Mouse (Mus musculus) small intestine, adult 2 months (tissue): ENCODE data around the gene Slc25a31. TPM values are rescaled to one million over a fixed set of nuclear protein-coding genes. Genes with fewer than 3 reads are reported as not detected.

Source experiments
- H3K27ac ChIP-seq: fragments of 200-500 bp; 2 replicates; pipeline ENCODE4 v1.5.1; 2012; ENCODE audit warnings: low read depth, low read length, control low read depth, inconsistent platforms; ENCODE audit not compliant: insufficient read depth
- H3K27me3 ChIP-seq: fragments of 200-500 bp; 2 replicates; pipeline ENCODE4 v1.6.1; 2012; ENCODE audit warnings: mild to moderate bottlenecking, moderate library complexity, low read length, inconsistent platforms; ENCODE audit not compliant: control insufficient read depth, insufficient read depth
- H3K36me3 ChIP-seq: fragments of 200-500 bp; 2 replicates; pipeline ENCODE4 v1.6.1; 2012; ENCODE audit warnings: mild to moderate bottlenecking, low read length, control low read depth, inconsistent platforms; ENCODE audit not compliant: control insufficient read depth, insufficient read depth
- H3K4me1 ChIP-seq: fragments of 200-500 bp; 2 replicates; pipeline ENCODE4 v1.6.1; 2012; ENCODE audit warnings: low read length, inconsistent platforms, mixed read lengths; ENCODE audit not compliant: control insufficient read depth, insufficient read depth, insufficient read length
- H3K4me3 ChIP-seq: fragments of 200-500 bp; 2 replicates; pipeline ENCODE4 v1.5.1; 2012; ENCODE audit warnings: low read depth, mild to moderate bottlenecking, control low read depth, inconsistent platforms, low read length, moderate library complexity
- CTCF ChIP-seq: fragments of 200-500 bp; IDR thresholded peaks from 2 replicates; pipeline ENCODE4 v1.5.1; 2012; ENCODE audit warnings: low read depth, mild to moderate bottlenecking, control low read depth, inconsistent platforms, low read length, moderate library complexity, mixed read lengths; ENCODE audit not compliant: insufficient replicate concordance, insufficient read length; ENCODE audit errors: extremely low read depth
- POLR2A ChIP-seq: fragments of 200-500 bp; IDR thresholded peaks from 2 replicates; pipeline ENCODE4 v1.6.1; 2012; ENCODE audit warnings: low read depth, mild to moderate bottlenecking, control low read depth, inconsistent platforms, low read length, moderate library complexity
- WGBS: fragments of 180-500 bp; shearing (Covaris S2); methylation state at CpG from one replicate; pipeline ENCODE4 v1.1.7; 2018; 5-methylcytosine and 5-hydroxymethylcytosine counted together
- polyA plus RNA-seq: library from polyadenylated mRNA; depleted of rRNA; stranded (reverse); fragments of >200 nt; gene quantifications from 2 replicates; pipeline ENCODE4 v1.2.3, GENCODE M21; 2012

The Slc25a31 gene
- polyA plus RNA-seq, 1 experiment, result not detected

- Histone ChIP-seq H3K4me3 (no peak overlapping the region), H3K36me3 (no peaks in the 10 kb centered on the region), H3K27me3 (no peaks in the 10 kb centered on the region), H3K4me1 (no peaks in the 10 kb centered on the region), H3K27ac (no peak overlapping the region)
- no peak for TF ChIP-seq POLR2A
- no peak for TF ChIP-seq CTCF
- 76% methylated on average over 8 of the region's 8 CpGs for WGBS
Observed at GRCm38 (mm10) chr3:40674873-40675405, 33.7 kb upstream of the Slc25a31 start.

- Histone ChIP-seq H3K36me3 (no peaks in the 10 kb centered on the region), H3K27ac (no peak overlapping the region), H3K4me1 (no peaks in the 10 kb centered on the region), H3K27me3 (no peaks in the 10 kb centered on the region), H3K4me3 (no peak overlapping the region)
- TF ChIP-seq POLR2A (no peak), CTCF (no peak)
- WGBS, result 93% methylated on average over 1 of the region's 1 CpGs
Observed at GRCm38 (mm10) chr3:40678856-40679255, 29.8 kb upstream of the Slc25a31 start.

- WGBS, result 72% methylated on average over 11 of the region's 11 CpGs
Observed at GRCm38 (mm10) chr3:40682404-40682803, 26.3 kb upstream of the Slc25a31 start.

GRCm38 (mm10) chr3:40683171-40683570 is 25.5 kb upstream of the Slc25a31 start:
- Histone ChIP-seq H3K36me3 (no peaks in the 10 kb centered on the region), H3K27ac (no peak overlapping the region), H3K4me3 (no peak overlapping the region), H3K4me1 (no peaks in the 10 kb centered on the region), H3K27me3 (no peaks in the 10 kb centered on the region)
- TF ChIP-seq POLR2A (no peak), CTCF (no peak)
- WGBS, result 92% methylated on average over 18 of the region's 18 CpGs

More at GRCm38 (mm10) chr3:40682404-40682803, 26.3 kb upstream of the Slc25a31 start:
- TF ChIP-seq CTCF (no peak), POLR2A (no peak)
- Histone ChIP-seq H3K4me1 (no peaks in the 10 kb centered on the region), H3K36me3 (no peaks in the 10 kb centered on the region), H3K27ac (no peak overlapping the region), H3K27me3 (no peaks in the 10 kb centered on the region), H3K4me3 (no peak overlapping the region)

GRCm38 (mm10) chr3:40685855-40686515 is 22.7 kb upstream of the Slc25a31 start:
- H3K36me3 ChIP-seq, result no peaks in the 10 kb centered on the region
- 17% methylated on average over 3 of the region's 3 CpGs for WGBS
- no peaks in the 10 kb centered on the region for H3K4me1 ChIP-seq
- no peak for TF ChIP-seq POLR2A
- TF ChIP-seq CTCF, result no peak
- H3K27ac ChIP-seq, result no peak overlapping the region
- no peaks in the 10 kb centered on the region for H3K27me3 ChIP-seq
- no peak overlapping the region for H3K4me3 ChIP-seq

DNA sequence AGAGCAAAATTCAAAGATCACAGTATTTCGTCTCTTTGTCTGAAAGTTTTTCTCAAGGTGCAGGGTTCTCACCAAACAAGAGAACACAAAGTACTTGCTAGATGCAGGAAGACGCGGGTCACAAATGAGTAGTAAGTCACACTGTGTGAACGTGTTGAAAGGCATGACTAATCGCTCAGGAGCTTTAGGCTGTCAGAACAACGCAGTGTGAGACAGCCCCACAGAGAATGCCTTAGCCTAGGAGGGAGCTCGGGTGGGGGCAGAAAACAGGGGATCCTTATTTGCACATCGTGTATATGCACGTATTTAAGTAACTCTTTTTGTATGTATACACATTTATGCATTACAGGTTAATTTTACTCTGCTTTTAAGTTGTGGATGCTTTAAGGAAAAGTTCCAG is 21.8 kb upstream of the Slc25a31 start:
- WGBS, result 80% methylated on average over 9 of the region's 9 CpGs
- H3K27ac ChIP-seq, result no peak overlapping the region

DNA sequence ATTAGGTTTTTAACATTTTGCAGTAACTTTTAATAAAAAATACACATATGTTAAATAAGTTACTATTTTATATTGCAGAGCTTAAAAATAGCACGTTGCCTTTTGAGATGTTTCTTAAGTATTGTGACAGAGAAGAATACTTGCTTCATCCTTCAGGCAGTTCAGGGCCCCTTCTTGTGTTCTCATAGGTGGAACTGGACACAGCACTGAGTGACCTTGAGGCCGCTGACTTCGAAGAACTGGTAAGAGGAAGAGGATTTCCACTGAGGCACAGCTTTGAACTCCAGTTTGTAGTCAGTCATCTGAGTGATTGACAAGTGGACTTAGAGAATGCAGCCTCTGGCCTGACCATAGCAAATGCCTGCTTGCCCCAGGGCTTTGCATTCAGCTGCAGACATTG is 21.1 kb upstream of the Slc25a31 start:
- 91% methylated on average over 3 of the region's 3 CpGs for WGBS
- no peak for TF ChIP-seq CTCF
- no peak for TF ChIP-seq POLR2A
- H3K4me1 ChIP-seq, result no peaks in the 10 kb centered on the region

More for the DNA sequence above, 21.8 kb upstream of the Slc25a31 start:
- Histone ChIP-seq H3K36me3 (no peaks in the 10 kb centered on the region), H3K4me3 (no peak overlapping the region), H3K4me1 (no peaks in the 10 kb centered on the region), H3K27me3 (no peaks in the 10 kb centered on the region)
- no peak for TF ChIP-seq CTCF
- no peak for TF ChIP-seq POLR2A

DNA sequence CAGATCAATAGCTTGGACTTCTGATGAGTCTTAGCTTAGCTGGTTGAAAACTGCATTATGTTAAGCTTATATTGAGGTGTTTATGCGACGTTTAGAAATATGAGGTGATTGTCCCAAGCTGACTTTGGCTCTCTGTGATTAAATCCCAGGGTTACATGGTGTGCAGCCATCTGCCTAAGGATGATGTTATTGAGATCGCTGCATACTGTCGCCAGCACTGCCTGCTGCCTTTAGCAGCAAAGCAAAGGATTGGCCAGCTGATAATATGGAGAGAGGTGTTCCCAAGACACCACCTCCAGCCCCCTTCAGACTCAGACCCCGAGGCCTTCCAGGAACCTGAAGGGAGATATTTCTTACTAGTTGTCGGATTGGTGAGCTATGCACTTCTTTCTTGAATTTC is 17.1 kb upstream of the Slc25a31 start:
- Histone ChIP-seq H3K36me3 (no peaks in the 10 kb centered on the region; the same call in 1 of the 2 replicates), H3K27ac (no peak overlapping the region), H3K27me3 (no peaks in the 10 kb centered on the region), H3K4me1 (no peaks in the 10 kb centered on the region; the same call in 1 of the 2 replicates), H3K4me3 (no peak overlapping the region)
- no peak for TF ChIP-seq POLR2A
- TF ChIP-seq CTCF, result no peak
- WGBS, result 86% methylated on average over 6 of the region's 6 CpGs

More for the DNA sequence above, 21.1 kb upstream of the Slc25a31 start:
- Histone ChIP-seq H3K27me3 (no peaks in the 10 kb centered on the region), H3K4me3 (no peak overlapping the region), H3K36me3 (no peaks in the 10 kb centered on the region), H3K27ac (no peak overlapping the region)
